Mouse (Mus musculus) heart, postnatal 25 days (tissue): ENCODE data around the gene Gm49325. TPM values are rescaled to one million over a fixed set of nuclear protein-coding genes. Genes with fewer than 3 reads are reported as not detected.
A peak's percentile ranks its signal among the peaks of the same experiment; 100 is the strongest.

Experiments
- DNase-seq: peaks from one replicate; pipeline ENCODE4 v3.0.0; 2022; ENCODE audit warnings: low spot score
- intact Hi-C: fragments of 180-260 bp; cut with DNase I; formaldehyde crosslinking; loops from one replicate; pipeline ENCODE4 v1.15.1; 2025
- total RNA-seq, 2 experiments: library from RNA; stranded (reverse); gene quantifications; 2 replicates each; pipeline ENCODE4 v1.2.3; 2021

Gm49325 gene
- total RNA-seq, 2 experiments from 2014 or later: 10.3 to 11.7 TPM

DNA sequence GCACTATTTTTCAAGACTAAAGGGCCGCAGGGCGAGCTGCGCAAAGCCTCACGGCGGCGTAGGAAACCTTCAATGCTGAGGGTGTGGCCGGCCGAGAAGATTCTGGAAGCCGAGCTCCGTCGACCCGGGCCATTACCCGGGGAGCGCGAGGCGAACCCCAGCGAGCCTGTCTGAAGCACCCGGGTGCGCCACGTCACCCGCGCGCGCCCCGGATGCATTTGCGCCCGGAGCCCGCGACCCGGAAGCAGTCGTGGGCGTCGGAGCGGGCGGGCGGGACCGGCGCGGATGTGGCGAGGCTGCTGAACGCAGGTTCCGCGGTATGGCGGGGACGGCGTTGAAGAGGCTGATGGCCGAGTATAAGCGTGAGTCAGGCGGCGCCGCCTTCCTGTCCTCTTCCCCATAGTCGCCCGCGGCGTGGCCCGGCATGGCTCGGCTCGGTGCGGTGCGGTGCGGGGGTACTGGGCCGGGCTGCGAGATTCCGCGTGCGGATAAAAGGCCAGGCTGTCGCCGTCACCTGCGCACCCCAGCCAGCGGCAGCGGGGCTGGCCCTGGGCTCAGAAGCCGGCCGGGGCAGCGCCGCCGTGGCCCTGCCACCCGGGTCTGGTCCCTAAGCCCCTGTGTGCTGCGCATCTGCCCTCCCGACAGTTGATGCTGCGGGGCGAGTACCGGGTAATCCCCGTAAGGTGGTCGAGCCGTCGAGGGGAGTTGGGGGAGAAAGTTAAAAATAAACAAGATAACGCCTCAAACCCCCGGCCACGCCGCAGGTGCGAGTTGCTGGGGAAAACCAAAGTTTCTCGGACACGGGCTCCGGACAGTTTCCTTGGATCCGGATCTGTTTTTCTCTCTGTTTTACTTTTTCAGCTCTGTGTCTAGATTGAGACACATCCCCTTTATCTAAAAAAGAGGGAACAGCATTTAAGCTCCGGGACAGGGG, 16.3 kb downstream of the Gm49325 start, which contains the start of gene Ube2g2:
Gene Ube2g2 (plus strand): TSS at position 221 of the 934 bp plus-strand sequence.
- peak; percentile 89 for DNase-seq
- intact Hi-C loops: loop anchor here (5.0 to 10.0 kb wide), 2 partner anchors 40 to 542 kb away; partner anchors contain the start of genes D10Jhu81e and Pttg1ip

DNA sequence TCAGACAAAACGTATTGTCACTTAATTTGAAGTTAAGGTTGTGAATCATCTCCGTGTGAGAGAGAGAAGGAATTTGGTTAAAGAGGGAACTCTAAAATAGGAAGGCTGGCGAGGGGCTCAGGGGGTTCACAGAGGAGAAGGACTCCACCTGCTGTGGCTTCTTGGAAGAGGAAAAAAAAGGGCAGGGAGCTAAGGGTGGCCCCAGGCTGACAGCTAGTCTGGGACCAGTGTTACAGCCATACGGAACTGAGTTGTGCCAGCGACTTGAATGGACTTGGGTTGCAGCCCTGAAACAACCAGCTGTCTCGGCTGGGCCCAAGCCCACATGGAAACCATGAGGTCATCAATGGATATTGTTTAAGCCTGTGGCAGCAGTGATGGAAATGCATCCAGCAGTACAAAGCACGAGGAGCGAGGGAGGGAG, 17.1 kb downstream of the Gm49325 start:
- intact Hi-C loops: loop anchor here (5.0 to 10.0 kb wide), 2 partner anchors 41 to 542 kb away; partner anchors contain the start of genes D10Jhu81e and Pttg1ip
- peak; percentile 72 for DNase-seq

DNA sequence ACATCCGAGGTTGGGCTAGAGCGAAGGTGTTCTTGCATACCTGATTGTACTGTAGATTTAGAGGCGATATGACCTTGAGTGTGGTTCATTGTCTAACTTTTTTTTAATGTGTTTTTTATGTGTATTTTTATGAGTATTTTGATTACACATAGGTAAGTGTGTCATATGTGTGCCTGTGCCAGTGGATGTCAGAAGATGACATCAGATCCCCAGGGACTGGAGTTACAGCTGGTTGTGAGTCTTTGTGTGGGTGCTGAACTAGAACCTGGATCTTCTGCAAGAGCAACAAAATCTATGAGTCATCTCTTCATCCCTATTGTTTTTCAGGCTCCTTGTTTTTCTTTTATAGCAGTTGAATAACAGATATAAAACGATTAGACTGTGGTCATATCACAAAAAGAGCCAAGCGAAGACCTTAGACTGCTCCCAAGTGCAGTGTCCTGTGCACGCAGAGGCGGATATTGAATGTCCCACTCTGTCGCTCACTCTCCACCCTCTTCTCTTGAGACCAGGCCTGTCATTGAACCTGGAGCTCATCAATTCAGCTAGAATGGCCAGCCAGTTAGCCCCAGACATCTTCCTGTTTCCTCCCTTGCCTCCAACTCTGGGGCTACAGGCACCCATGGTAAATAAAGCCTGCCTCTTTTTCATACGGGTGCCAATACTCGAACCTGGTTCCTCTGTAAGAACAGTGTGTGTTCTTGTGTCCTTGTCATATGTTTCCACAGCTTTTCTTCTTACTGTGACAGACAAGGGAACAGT, 17.8 kb downstream of the Gm49325 start:
- intact Hi-C loops: loop anchor here (5.0 to 10.0 kb wide), 2 partner anchors 42 to 541 kb away; partner anchors contain the start of genes D10Jhu81e and Pttg1ip

DNA sequence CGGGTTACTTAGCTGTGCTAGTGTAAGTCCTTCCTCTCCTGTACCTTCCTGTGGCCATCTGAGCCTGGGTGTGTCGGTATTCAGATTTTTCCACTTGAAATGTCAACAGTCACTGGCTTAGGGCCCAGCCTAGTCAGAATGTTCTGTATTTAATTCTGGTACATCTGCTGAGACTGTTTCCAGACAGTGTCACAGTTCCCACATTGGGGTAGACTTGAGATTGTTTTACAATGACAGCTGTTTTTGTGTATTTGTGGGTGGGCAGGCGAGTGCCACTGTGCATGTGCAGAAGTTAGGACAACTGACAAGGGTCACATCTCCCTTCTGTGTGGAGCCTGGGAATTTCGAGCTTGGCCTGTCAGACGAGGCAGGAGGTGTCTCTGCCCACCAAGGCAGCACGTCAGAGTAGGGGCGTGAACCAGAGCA, 18.6 kb downstream of the Gm49325 start:
- DNase-seq: peak; percentile 67
- intact Hi-C loops: loop anchor here (5.0 to 10.0 kb wide), 2 partner anchors 42 to 540 kb away; partner anchors contain the start of genes D10Jhu81e and Pttg1ip

More for the DNA sequence above, 17.8 kb downstream of the Gm49325 start:
- DNase-seq: no peak

DNA sequence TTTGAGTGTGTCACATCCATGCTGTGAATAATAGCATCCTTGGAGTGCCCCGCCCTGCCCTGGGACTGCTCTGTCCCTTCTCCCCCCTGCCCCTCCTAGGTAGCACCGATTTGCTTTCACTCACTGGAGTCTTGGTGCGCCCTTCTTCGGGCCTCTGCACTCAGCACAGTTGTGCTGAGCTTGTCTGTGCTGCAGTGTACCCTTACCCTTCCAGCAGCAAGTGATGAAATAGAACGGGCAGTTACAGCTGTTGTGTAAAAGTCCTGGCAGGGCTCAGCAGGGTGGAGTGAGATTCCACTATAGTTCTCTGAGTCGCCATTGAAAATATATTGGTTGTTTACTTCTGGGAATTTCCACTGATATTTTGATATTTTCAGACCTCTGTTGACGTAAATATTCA, 20.0 kb downstream of the Gm49325 start:
- DNase-seq: no peak
- intact Hi-C loops: loop anchor here (5.0 to 10.0 kb wide), 4 partner anchors 101 to 539 kb away; partner anchors contain the start of genes D10Jhu81e, Fam207a and Gm10100

DNA sequence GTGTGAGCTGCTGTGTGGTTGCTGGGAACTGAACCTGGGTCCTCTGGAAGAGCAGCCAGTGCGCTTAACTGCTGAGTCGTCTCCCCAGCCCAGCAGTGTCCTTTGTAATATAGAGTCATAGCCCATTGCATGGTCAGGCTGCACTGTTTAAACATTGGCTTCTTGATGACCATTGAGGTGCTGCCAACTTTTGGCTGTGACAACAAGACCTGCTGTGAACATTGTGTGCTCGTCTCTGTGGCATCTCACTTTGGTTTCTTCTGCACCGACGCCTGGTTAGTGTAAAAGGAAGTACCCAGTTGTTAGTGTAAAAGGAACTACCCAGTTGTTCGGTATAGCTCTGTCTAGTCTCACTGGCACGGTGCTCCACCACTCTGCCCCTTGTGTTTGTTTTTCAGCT, 20.6 kb downstream of the Gm49325 start:
- DNase-seq: no peak
- intact Hi-C loops: loop anchor here (5.0 to 10.0 kb wide), 4 partner anchors 101 to 538 kb away; partner anchors contain the start of genes D10Jhu81e, Fam207a and Gm10100

DNA sequence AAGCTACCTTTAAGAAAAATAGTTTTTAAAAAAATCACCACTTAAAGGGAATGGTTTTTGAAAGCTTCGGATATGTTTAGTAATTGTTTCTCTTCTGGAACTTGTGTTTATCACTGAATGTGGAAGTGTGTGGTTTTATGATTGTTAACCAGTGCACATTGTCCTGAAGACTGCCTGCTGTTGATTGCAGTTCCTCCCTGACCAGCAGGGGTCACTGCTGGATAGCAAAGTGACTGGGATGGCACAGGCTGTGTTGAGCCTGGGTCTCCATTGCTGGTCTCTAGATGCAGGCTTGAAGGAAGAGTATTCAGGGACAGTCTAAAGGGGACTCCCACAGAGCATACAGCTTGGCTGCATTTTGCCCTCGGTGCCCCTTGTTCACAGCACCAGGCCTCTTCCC, 21.5 kb downstream of the Gm49325 start:
- intact Hi-C loops: loop anchor here (1.0 to 10.0 kb wide), 5 partner anchors 100 to 537 kb away; partner anchors contain the start of genes D10Jhu81e, Fam207a and Gm10100
- peak; percentile 54 for DNase-seq

DNA sequence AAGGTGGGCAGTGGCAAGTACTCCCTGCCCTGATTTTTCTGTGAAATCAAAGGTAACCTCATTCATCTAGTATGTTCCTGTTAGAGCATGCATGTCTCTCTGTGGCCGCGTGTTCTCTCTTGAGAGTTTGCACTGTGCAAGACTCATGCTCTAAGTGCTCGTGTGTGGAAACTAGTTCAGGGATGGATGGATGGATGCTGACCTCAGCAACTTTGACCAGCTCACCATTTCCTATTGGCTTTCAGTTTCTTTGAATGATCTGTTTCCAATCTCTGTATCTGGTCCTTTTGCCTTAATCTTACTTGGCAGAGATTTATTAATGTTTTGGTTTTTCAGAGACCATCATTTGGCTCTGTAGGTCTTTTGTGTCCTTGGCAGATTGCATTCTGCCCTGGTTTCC, 23.2 kb downstream of the Gm49325 start:
- no peak for DNase-seq

DNA sequence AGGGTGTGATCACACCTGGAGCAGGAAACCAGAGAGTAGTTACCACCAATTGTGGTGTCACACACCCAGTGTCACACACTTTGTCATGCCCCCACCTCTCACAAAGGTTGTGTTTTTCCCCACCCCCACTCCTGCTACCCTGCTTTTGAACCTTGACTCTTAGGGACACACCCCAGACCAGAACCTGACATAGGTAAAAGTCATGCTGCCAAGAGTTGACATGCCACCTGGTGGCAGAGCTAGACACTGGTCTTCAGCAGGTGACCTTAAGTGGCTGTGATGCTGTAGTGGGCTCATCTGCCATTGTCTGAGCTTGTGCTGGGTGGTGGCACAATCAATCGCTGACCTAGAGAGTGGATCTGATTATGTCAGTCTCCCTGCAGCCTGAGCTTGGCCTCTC, 24.0 kb downstream of the Gm49325 start:
- intact Hi-C loops: loop anchor here (2.0 to 10.0 kb wide), 5 partner anchors 97 to 535 kb away; partner anchors contain the start of genes D10Jhu81e, Fam207a and Gm10100
- DNase-seq: no peak

More for the DNA sequence above, 23.2 kb downstream of the Gm49325 start:
- intact Hi-C loops: loop anchor here (2.0 to 10.0 kb wide), 5 partner anchors 98 to 536 kb away; partner anchors contain the start of genes D10Jhu81e, Fam207a and Gm10100

DNA sequence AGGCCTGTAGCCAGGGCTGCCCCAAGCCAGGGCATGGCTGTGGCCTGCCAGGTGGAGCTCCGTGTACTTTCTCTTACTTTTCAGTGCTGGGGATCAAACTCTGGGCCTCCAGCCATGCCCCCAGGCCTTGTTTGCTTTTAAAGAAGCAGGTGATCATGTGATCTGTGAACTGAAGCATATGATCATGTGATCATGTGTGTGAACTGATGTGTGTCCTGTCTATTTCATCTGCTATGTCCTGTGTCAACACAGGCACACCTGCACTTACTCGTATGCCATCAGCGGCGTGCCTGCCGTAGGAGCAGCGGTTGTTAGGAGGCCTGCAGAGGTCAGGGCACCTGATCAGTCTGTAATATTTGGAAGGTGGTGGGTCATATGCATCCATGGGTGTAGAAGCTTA, 28.0 kb downstream of the Gm49325 start:
- intact Hi-C loops: no loop called here
- DNase-seq: no peak

DNA sequence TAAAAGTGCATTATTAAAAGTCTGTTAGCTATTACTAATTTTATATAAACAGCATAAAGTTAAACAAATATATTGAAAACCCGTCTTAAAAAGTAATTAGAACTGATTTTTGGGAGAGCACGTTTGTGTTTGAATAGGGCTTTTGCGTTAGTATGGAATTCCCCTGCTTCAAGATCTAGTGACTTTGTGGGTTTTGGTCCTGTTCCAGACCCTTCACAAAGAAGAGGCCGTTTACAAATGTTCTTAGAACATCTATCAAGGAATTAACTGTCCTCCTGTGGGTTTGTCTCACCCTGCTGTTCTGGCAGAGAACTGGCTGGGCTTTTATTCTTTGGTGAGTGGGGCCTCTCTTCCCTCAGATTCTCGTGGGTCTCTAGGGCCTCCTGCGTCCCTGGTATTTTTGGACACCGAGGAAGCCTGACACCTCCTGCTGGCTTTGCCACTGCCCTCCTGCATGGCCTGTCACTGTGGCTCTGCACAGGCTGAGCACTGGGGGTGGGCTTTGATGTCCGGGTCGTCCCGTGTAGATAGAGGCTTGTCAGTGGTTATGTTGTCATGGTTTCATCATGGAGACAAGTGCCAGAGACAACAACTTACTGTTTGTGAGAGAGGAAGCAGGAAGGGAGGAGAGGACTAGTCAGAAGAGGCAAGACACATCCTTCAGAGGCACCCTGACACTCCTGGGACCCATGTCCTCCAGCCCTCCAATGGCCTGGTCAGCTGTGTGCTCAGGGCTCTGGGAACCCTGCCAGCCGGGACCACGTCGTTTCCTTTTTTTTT, 28.6 kb downstream of the Gm49325 start:
- DNase-seq: no peak
- intact Hi-C loops: no loop called here

DNA sequence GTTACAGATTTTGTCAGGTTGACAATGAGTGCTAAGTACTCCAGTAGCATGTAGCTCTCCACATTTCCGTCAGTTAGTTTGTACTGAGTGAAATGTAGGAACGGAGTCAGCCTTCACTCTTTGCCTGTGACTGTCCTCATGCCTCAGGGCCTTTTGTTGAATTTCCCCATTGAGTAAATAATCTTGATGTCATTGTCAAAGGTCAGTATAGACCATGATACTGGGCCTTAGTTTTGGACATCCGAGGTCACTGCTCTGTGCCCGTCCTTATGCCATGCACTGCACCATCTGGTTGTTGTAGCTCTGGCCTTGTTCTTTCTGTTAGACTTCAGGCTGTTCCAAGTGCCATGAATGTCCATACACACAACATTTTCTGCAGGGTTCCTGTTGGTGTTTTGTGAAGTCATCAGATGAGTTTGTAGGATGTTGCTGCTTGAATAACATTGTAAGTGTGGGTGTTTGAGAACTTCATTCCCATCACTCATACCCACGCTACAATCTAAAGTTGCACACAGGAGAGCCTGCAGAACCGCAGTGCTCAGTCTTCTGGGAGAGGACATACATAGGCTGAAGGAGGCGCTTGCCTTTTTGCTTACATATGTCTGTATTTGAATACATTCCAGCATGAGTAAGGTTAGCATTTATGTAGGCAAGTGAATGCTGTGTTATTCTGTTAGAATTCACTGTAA, 30.4 kb downstream of the Gm49325 start:
- intact Hi-C loops: no loop called here
- no peak for DNase-seq

DNA sequence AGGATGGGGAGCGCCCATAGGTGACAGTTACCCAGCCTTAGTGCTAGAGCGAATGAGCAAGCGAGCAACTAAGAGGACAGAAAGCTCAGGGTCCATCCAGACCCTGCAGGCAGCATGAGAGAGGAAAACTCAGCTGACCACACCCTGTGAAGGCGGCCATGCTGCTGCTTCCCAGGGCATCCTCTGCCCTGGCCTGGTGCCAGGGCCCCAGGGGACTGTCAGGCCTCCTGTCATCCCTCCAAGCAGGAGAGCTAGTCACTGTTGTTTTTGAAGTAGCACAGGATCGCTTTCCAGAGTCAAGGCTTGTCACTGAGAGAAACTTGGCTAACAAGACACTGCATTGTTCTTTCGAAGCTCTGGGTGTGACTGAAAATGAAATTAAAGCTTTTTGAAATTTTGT, 33.0 kb downstream of the Gm49325 start:
- DNase-seq: no peak
- intact Hi-C loops: no loop called here

DNA sequence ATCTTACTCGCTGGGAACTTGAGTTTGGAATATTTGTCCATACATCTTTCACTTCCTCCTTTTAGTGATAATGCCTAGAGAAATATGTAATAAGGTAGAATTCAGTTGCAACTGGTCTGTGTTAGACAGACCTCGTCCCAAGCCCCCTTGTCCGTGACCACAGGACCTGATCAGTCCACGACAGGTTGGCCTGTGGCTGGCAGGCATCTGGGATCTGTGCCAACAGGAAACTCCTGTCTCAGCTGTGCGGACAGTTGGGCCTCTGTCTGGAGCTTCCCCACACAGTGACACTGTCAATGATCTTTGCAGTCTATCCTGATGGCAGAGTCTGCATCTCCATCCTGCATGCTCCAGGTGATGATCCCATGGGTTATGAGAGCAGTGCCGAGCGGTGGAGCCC, 37.2 kb downstream of the Gm49325 start:
- DNase-seq: no peak
- intact Hi-C loops: no loop called here

DNA sequence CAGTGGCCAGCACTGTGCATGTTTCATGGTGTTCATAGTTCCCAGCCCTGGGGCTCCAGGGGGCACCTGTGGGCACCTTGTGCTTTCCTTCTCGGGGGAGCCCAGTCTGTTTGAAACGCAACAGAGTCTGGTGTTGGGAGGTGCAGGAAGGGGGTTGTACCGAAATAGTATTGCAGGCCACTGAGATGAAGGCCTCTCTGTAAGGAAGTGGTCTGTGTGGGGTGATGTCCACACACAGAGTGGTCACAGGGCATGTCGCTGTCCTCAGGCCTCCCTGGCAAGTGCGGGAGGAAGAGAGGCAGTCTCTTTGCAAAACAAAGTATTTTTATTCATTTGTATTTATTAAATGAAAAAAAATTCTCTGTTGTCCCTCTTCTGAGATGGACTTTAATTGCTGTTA, 39.6 kb downstream of the Gm49325 start:
- DNase-seq: no peak
- intact Hi-C loops: no loop called here

DNA sequence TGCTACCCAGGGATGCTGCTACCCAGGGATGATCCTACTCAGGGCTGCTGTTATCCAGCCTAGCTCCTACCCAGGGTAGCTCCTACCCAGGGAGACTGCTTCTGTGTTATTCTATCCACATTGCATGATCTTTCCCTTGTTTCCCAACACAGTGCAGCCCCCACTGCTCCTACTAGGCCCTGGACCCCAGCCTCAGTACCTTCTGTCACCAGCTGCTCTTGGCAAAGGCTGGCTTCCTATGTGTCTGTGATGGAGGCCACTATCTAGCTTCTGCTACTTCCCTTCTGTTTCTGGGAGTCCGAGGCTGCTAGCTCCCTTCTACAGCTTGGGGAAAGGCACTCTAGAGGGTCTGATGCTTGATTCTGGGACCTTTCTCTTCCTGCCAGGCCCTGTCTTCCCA, 41.5 kb downstream of the Gm49325 start:
- intact Hi-C loops: no loop called here
- DNase-seq: no peak

DNA sequence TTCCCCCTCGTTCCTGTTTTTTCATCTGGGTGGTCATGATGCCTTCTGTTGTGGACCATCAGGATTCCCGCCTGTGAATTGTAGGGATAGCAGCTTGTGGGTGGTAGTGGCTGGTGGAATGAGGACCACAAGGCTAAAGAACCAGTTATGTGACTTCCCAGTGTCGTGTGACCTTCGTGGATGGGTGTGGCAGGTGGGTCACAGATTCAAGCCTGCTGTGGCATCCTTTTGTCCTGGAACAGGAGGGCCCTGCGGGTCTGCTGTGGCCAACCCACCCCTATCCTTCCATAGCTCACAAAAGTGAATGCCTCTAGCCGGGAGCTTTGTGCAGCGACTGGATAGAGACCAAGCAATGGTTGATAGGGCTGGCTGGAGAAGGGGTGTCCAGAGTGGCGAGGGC, 41.9 kb downstream of the Gm49325 start:
- intact Hi-C loops: no loop called here
- DNase-seq: no peak

DNA sequence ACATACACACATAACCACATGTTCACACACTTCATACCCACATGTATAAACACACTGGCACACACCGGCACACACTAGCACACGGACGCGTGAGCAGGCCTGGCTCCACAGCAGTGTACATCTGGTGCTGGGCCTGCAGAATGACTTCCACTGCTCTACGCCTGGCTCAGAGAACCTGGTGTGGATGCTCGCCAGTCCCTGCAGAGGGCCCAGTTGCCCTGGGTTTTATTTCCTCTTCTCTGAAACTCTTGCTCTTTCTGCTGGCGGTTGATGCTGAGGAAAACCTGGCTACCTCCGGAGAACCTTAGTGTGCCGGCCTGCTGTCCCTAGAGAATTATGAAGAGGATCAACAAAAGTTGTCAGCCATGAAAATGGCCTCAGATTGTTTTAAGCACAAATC, 46.0 kb downstream of the Gm49325 start:
- intact Hi-C loops: no loop called here
- no peak for DNase-seq
